Mouse (Mus musculus): ENCODE results near the gene Dapl1.

DNA sequence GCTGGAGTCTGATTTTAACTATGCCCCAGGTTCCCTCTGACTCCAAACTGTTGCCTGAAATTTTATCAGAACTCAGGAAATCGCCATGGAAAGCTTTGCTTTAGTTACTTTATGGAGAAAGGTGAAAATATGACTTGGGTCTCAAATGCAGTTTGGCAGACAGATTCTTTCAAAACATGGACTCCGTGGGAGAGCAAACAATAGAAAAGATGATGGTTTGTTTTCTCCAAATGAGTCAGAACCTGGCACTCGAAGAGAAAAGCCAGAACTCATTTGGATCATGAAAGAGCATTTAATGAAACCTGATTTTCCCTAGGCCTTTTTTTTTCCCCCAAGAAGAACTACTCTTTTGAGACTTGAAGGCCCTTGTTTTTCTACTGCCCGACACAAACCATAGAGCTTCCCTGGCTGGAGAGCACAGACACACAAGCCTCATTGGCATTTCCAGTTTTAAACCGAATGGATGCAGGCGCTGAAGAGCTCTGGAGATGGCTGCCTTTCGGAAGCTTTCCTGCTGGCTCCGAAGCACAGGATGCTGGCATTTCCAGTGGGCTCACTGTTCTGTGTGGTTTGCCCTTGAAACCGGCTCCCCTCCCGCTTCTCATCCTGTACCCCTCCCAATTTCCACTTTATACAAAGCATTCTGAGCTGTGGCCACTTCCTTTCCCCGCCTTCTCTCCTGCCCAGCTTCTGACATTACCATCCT, 14.0 kb upstream of the Dapl1 start:
- TF ChIP-seq POLR2A (IDR thresholded peaks at IDR 0.05; ENCODE audit: borderline replicate concordance, extremely low read depth, low read depth, low read length) (no peak), CTCF (IDR thresholded peaks at IDR 0.05; ENCODE audit: insufficient read depth, low read length) (no peak)

All from lung, adult 2 months (tissue).